Mouse (Mus musculus) kidney, adult 18-20 months (tissue): ENCODE measurements around the gene Pcsk5.

Experiments
- DNase-seq: peaks from one replicate; pipeline ENCODE4 v3.0.0; 2021

The Pcsk5 gene

GRCm38 (mm10) chr19:17386424-17386823 lies 451.0 kb downstream of the Pcsk5 start:
- no peak for DNase-seq

- DNase-seq, result no peak
Measured at GRCm38 (mm10) chr19:17385426-17385825, 452.0 kb downstream of the Pcsk5 start.

- DNase-seq, result no peak
Measured at GRCm38 (mm10) chr19:17385022-17385421, 452.4 kb downstream of the Pcsk5 start.

- no peak for DNase-seq
Measured at GRCm38 (mm10) chr19:17382807-17383397, 454.5 kb downstream of the Pcsk5 start.
